Comparison of ENCODE assay signal across 8 mouse cellular contexts in the genomic region with DNA sequence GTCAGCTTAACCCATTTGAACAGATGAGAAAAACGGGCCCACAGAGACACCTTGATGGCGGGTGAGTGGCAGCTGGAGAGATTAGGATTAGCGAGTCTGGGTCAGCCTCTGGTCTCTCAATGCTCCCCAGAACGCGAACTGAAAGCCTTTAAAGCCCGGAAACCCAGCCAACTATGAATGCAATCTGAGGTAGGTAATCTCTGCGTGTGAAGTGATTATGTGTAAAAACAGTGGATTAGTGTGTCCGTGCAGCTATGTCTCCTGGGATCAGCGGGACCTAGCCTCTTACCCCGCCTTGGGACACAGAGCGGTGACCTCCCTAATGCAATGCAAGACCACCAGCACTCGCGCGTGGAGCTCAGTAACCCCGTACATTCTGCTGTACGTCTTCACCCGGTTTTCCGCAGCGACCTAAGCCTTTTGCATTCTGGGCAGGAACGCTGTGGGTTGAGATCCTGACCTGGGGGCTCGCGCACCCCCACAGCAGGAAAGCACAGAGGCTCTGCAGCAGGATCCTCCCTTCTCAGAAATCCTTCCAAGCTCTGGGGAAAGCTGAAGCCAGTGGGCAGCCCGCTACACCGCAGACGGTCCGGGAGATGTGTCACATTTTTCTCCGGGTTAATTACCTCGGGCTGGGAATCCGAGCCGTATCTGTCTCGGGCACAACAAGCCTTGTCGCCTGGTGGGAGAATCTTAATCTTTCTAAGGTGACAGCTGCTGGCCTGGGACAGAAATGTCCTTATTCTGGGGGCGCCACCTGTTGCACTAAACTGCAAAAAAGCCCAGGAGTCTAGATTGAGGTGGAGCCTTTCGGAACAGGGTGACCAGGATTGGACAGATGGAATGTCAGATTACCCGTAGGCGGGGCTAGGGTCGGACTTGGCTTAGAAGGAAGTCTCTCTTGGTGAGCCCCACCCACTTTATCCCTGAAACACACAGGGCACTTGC. TPM values are rescaled to one million over a fixed set of nuclear protein-coding genes. Genes with fewer than 3 reads are reported as not detected.
DNase-seq lines count a peak whose midpoint lies in the region; ATAC-seq and TF ChIP-seq lines count a peak whose summit lies in the region.

Tmem9 (plus strand) TSS at position 940 of the 948 bp plus-strand sequence.

- 1% methylated on average over 37 of the region's 37 CpGs for WGBS in forebrain, embryonic 15.5 days
- 5% methylated on average over 37 of the region's 37 CpGs for WGBS in large intestine, adult 2 months
- 7% methylated on average over 37 of the region's 37 CpGs for WGBS in lung, adult 2 months
- 4% methylated on average over 37 of the region's 37 CpGs for WGBS in neural tube, embryonic 15.5 days

- peaks cover 4% of the 10 kb centered on the region for H3K27me3 ChIP-seq in forebrain, embryonic 15.5 days
- peaks cover 24% of the 10 kb centered on the region for H3K27me3 ChIP-seq in neural tube, embryonic 15.5 days (replicated peaks)

- TF ChIP-seq POLR2A in brain, embryonic 14.5 days (IDR thresholded peaks at IDR 0.05; ENCODE audit: borderline replicate concordance, extremely low read depth, insufficient read depth, insufficient read length, poor library complexity, severe bottlenecking) = no peak
- no peak for TF ChIP-seq POLR2A in lung, adult 2 months (IDR thresholded peaks at IDR 0.05; ENCODE audit: borderline replicate concordance, extremely low read depth, low read depth, low read length)

- H3K9ac ChIP-seq in forebrain, embryonic 15.5 days (replicated peaks) = peak within 1 kb of the TSS; percentile 18; the same call in 1 of the 2 replicates
- peak within 1 kb of the TSS; percentile 28; the same call in 1 of the 2 replicates for H3K9ac ChIP-seq in neural tube, embryonic 15.5 days (replicated peaks)

- peak; percentile 93 for DNase-seq in ES-CJ7 (ENCODE audit: low read depth, low spot score)
- DNase-seq in brain, embryonic 14.5 days (ENCODE audit: low read depth) = peak; percentile 81
- peak; percentile 63 to 66 for DNase-seq in heart, postnatal 14 days
- DNase-seq in large intestine, adult 2 months (ENCODE audit: low read depth, low spot score) = peak; percentile 87
- DNase-seq in lung, adult 2 months = peak; percentile 86
- peak; percentile 9 for DNase-seq in thymus, postnatal 0 days (ENCODE audit: low spot score)

- peak within 1 kb of the TSS; percentile 52 for H3K4me2 ChIP-seq in forebrain, embryonic 15.5 days (replicated peaks)
- peak within 1 kb of the TSS; percentile 73 for H3K4me2 ChIP-seq in neural tube, embryonic 15.5 days

- no peaks in the 10 kb centered on the region for H3K36me3 ChIP-seq in forebrain, embryonic 15.5 days
- H3K36me3 ChIP-seq in neural tube, embryonic 15.5 days = no peaks in the 10 kb centered on the region

- TF ChIP-seq CTCF in brain, embryonic 14.5 days (IDR thresholded peaks at IDR 0.05; ENCODE audit: borderline replicate concordance, extremely low read depth, insufficient read depth, insufficient read length) = no peak
- no peak for TF ChIP-seq CTCF in lung, adult 2 months (IDR thresholded peaks at IDR 0.05; ENCODE audit: insufficient read depth, low read length)

- H3K4me3 ChIP-seq in forebrain, embryonic 15.5 days = peak within 1 kb of the TSS; percentile 36
- peak within 1 kb of the TSS; percentile 60 for H3K4me3 ChIP-seq in lung, adult 2 months (replicated peaks; ENCODE audit: extremely low read depth, low read depth, low read length)
- H3K4me3 ChIP-seq in neural tube, embryonic 15.5 days (replicated peaks) = peak within 1 kb of the TSS; percentile 42

- no peaks in the 10 kb centered on the region for H3K9me3 ChIP-seq in forebrain, embryonic 15.5 days
- no peaks in the 10 kb centered on the region for H3K9me3 ChIP-seq in neural tube, embryonic 15.5 days (replicated peaks)

- intact Hi-C loops in heart, postnatal 14 days (cut with DNase I) = no loop called here

- peaks cover 9% of the 10 kb centered on the region for H3K4me1 ChIP-seq in forebrain, embryonic 15.5 days
- H3K4me1 ChIP-seq in lung, adult 2 months (ENCODE audit: control insufficient read depth, insufficient read depth, low read length) = no peaks in the 10 kb centered on the region
- peaks cover 12% of the 10 kb centered on the region for H3K4me1 ChIP-seq in neural tube, embryonic 15.5 days

- no peak within 1 kb of the TSS for H3K27ac ChIP-seq in forebrain, embryonic 15.5 days (replicated peaks)
- no peak within 1 kb of the TSS for H3K27ac ChIP-seq in neural tube, embryonic 15.5 days (replicated peaks)

- ATAC-seq in forebrain, embryonic 15.5 days (replicated peaks) = peak; percentile 61; the same call in 1 of the 2 replicates
- peak; percentile 79; the same call in 1 of the 2 replicates for ATAC-seq in neural tube, embryonic 15.5 days (ENCODE audit: low FRiP score)

RNA-seq across cellular contexts. Expression of gene Tmem9, which starts in this region (rescaled TPM):
- polyA plus RNA-seq in brain, embryonic 14.5 days (2012; rRNA removed) = 132 and 152 TPM in 2 replicates
- 135 and 149 TPM in 2 replicates for polyA plus RNA-seq in forebrain, embryonic 15.5 days (2015; fragmentation: Nextera tagmentation; extraction: Ambion mirVana)
- total RNA-seq in heart, postnatal 14 days (2021) = 10 to 100 TPM; 16.1 to 20.0 TPM
- polyA plus RNA-seq in large intestine, adult 2 months (2012; rRNA removed) = 23.1 and 28.7 TPM in 2 replicates
- polyA plus RNA-seq in lung, adult 2 months (2012; rRNA removed) = 56.4 and 73.2 TPM in 2 replicates
- polyA plus RNA-seq in neural tube, embryonic 15.5 days (2015; fragmentation: Nextera tagmentation; extraction: Ambion mirVana) = 188 and 194 TPM in 2 replicates
- 71.8 and 72.2 TPM in 2 replicates for polyA plus RNA-seq in thymus, postnatal 0 days (2015; fragmentation: Nextera tagmentation; extraction: Ambion mirVana)

Comparison
In these comparisons a context has a peak if more than half of its experiments do, and no peak if none do; other contexts are left out.
1. DNase-seq: peak in every context shown above with its lines; median percentile 93 in ES-CJ7; 87 in large intestine, adult 2 months; 86 in lung, adult 2 months; 81 in brain, embryonic 14.5 days; 64 in heart, postnatal 14 days; 9 in thymus, postnatal 0 days.